Mouse (Mus musculus) right cerebral cortex, postnatal 36 days (tissue): ENCODE data around the gene Mrps9.

Source experiments
- DNase-seq, 2 experiments: peaks; one replicate each; pipeline ENCODE4 v3.0.0; 2022; ENCODE audit warnings: low spot score in 2 of 2, mixed read lengths in 1 of 2

Gene Mrps9

GRCm38 (mm10) chr1:42906696-42907095 is 55.7 kb downstream of the Mrps9 start:
- peak; percentile 18 to 32 for DNase-seq

DNA sequence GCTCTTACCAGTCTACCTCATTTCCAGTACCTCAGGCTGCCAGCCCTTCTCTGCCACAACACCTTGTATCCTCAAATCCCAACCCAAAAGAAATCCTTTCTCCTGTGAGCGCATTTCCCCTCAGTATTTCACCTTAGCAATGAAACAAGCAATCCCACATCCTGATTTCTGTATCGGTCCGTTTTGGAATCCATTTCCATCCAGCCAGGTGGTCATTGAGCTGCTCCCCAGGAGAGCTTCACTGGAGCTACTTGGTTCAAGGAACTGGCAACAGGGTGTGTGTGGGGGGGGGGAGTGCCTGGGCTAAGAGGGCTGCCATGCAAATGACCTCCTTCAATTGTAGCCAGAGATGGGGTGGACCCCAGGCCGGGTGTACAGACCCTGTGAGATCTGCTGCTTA is 56.1 kb downstream of the Mrps9 start:
- DNase-seq, result no peak

- DNase-seq, result no peak
These were observed 64.0 kb downstream of the Mrps9 start for GRCm38 (mm10) chr1:42915062-42915461.

DNA sequence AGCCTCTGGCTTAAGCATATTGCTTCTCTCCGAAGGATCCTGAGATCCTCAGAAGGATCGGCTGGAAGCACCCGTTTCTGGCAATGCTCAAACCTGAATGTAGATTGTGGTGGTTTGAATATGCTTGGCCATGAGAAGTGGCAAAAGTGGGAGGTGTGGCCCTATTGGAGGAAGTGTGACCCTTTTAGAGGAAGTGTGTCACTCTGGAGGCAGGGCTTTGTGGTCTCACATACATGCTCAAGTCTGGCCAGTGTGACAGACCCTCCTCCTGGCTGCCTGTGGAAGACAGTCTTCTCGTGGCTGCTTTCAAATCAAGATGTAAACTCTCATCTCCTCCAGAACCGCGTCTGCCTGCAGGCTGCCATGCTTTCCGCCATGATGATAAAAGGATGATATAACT is 65.7 kb downstream of the Mrps9 start:
- no peak for DNase-seq

- no peak for DNase-seq
These were observed 66.9 kb downstream of the Mrps9 start for GRCm38 (mm10) chr1:42917908-42918307.

DNA sequence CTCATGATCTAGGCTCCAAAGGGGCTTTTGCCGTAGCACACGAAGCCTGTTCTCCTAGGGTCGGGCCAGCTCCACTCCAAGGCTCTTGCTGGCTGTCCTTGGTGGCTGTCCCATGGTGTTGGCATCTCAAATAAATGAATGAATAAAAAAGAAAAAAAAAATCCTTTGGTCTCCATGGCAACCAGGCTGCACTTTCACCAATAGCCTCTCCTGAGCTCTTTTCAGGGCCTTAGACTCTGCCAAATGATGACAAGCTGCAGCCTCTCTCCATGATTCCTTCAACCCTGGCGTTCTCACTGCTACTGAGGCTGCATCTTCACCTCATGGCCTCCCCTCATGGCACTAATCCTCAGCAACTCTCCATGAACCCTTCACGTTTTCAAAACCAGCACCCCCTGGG is 72.9 kb downstream of the Mrps9 start:
- DNase-seq, result no peak

GRCm38 (mm10) chr1:42933613-42934012 is 82.6 kb downstream of the Mrps9 start:
- DNase-seq, result no peak

- no peak for DNase-seq
These were observed 97.5 kb downstream of the Mrps9 start for GRCm38 (mm10) chr1:42948486-42948885.

DNA sequence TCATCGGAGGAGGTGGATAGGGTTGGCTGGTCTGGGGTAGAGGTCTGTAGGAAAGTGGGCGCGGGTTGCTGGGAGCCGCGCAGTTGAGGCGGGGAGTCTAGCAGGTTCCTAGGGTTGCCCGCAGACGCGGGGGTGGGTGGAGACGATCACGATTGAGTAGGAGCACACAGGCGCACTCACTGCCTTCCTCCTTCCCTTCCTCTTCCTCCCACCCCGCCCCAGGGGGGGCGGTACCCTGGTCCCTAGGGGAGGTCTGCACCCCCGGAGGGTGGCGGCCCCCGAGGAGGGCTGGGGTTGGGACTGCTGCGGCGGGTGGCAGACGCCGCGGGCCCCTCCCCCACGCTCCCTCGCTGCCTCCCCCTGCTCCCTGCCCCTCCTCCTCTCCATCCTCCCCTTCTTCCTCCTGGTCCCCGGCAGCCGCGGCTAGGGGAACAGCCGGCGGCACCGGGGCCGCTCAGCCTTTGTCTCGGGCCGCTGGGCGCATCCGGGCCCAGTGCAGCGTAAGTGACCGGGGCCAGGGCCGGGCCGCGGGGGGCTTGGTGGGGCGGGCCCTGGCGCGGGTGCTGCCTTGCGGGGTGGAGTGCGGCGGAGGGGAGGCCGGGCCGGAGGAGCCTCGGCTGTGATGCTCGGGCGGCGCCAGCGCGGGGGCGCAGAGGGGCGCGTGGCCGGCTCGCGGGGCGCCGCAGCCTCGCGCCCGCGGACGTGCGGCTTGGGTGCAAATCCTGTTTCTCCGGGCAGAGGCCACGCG is 101.9 kb downstream of the Mrps9 start, which contains the start of gene Gpr45:
TSS of gene Gpr45 (plus strand) at position 139 of the 748 bp plus-strand sequence.
- DNase-seq, result peak; percentile 61 to 62

DNA sequence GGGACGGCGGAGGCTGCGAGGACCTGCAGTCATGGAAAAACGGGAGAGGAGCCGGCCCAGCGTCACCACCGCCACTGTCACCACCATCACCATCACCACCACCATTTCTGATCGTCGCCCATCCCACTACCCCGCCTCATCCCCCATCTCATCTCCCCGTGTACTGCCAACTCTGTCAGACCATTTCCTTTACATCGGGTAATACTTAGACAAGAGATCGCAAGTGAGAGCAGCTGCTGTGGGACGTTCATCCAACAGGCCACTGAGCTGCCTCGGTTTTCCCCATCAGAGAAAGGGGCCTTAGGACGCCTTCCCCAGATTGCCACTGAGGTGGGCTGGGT is 102.4 kb downstream of the Mrps9 start:
- peak in 1 of 2 experiments; percentile 6 for DNase-seq
